Mouse (Mus musculus) MEL (cell line): Measurements from ENCODE around the gene Tigit. TPM values are rescaled to one million over a fixed set of nuclear protein-coding genes. Genes with fewer than 3 reads are reported as not detected.

Experiments
- DNase-seq: peaks from one replicate; pipeline ENCODE4 v3.0.0; 2011; ENCODE audit warnings: low read depth, low spot score
- H3K27ac ChIP-seq: 2 replicates; pipeline ENCODE4 v1.5.1; 2012; ENCODE audit warnings: low read depth, mild to moderate bottlenecking, control low read depth, low read length, moderate library complexity; ENCODE audit not compliant: control insufficient read depth
- H3K27me3 ChIP-seq, 2 experiments: fragments of 150-350 bp in 1 of 2; sonication (generic) in 1 of 2; 2 replicates each; pipeline ENCODE4 v1.6.1; 2012; ENCODE audit warnings: low read length in 2 of 2, mild to moderate bottlenecking in 2 of 2, improper control_type of control experiment in 1 of 2, moderate library complexity in 1 of 2; ENCODE audit not compliant: insufficient read depth in 2 of 2, control insufficient read depth in 1 of 2
- H3K36me3 ChIP-seq, 2 experiments: 2 replicates each; pipeline ENCODE4 v1.6.1; 2012 to 2014; ENCODE audit warnings: low read length in 2 of 2, improper control_type of control experiment in 1 of 2, inconsistent platforms in 1 of 2, mild to moderate bottlenecking in 1 of 2; ENCODE audit not compliant: insufficient read depth in 2 of 2, control insufficient read depth in 1 of 2
- H3K4me1 ChIP-seq, 2 experiments: fragments of 150-350 bp in 1 of 2; sonication (generic) in 1 of 2; 2 replicates each; pipeline ENCODE4 v1.6.1; 2012; ENCODE audit warnings: low read length in 2 of 2, improper control_type of control experiment in 1 of 2, mild to moderate bottlenecking in 1 of 2; ENCODE audit not compliant: insufficient read depth in 2 of 2, control insufficient read depth in 1 of 2
- H3K4me3 ChIP-seq, 2 experiments: fragments of 150-350 bp in 1 of 2; sonication (generic) in 1 of 2; 2 replicates each; pipeline ENCODE4 v1.5.1; 2012; ENCODE audit warnings: low read depth in 2 of 2, low read length in 2 of 2, mild to moderate bottlenecking in 2 of 2, moderate library complexity in 2 of 2, control low read depth in 1 of 2, improper control_type of control experiment in 1 of 2; ENCODE audit not compliant: control insufficient read depth in 1 of 2, insufficient read depth in 1 of 2
- H3K79me2 ChIP-seq: 2 replicates; pipeline ENCODE4 v1.6.1; 2012; ENCODE audit warnings: mild to moderate bottlenecking, low read length, moderate library complexity; ENCODE audit not compliant: control insufficient read depth, poor library complexity, insufficient read depth
- H3K9ac ChIP-seq: 2 replicates; pipeline ENCODE4 v1.6.1; 2012; ENCODE audit warnings: low read depth, mild to moderate bottlenecking, control low read depth, low read length, moderate library complexity; ENCODE audit not compliant: control insufficient read depth, poor library complexity, severe bottlenecking
- H3K9me3 ChIP-seq: fragments of 150-350 bp; sonication (generic); replicated peaks from 2 replicates; pipeline ENCODE4 v1.6.1; 2012; ENCODE audit warnings: mild to moderate bottlenecking, low read length, improper control_type of control experiment, moderate library complexity; ENCODE audit not compliant: insufficient read depth
- BHLHE40 ChIP-seq: IDR thresholded peaks from 2 replicates; pipeline ENCODE4 v1.6.1; 2012; ENCODE audit warnings: low read depth, mild to moderate bottlenecking, inconsistent platforms, low read length, improper control_type of control experiment, borderline replicate concordance
- CHD2 ChIP-seq: IDR thresholded peaks from 2 replicates; pipeline ENCODE4 v1.6.1; 2011; ENCODE audit warnings: low read length, improper control_type of control experiment
- CTCF ChIP-seq, 3 experiments: IDR thresholded peaks in 2 of 3; conservative IDR thresholded peaks in 1 of 3; 2 replicates each; pipeline ENCODE4 v1.5.1; 2011 to 2012; ENCODE audit warnings: low read length in 3 of 3, low read depth in 2 of 3, mild to moderate bottlenecking in 2 of 3, improper control_type of control experiment in 1 of 3, inconsistent platforms in 1 of 3, mixed read lengths in 1 of 3, moderate library complexity in 1 of 3; ENCODE audit not compliant: control insufficient read depth in 1 of 3, insufficient read depth in 1 of 3, poor library complexity in 1 of 3, severe bottlenecking in 1 of 3
- E2F4 ChIP-seq: IDR thresholded peaks from 2 replicates; pipeline ENCODE4 v1.6.1; 2011; ENCODE audit warnings: low read depth, low read length, improper control_type of control experiment, borderline replicate concordance
- EP300 ChIP-seq, 2 experiments: IDR thresholded peaks; 2 replicates each; pipeline ENCODE4 v1.6.1; 2011; ENCODE audit warnings: improper control_type of control experiment in 2 of 2, low read length in 2 of 2, low read depth in 1 of 2, mild to moderate bottlenecking in 1 of 2
- ETS1 ChIP-seq: IDR thresholded peaks from 2 replicates; pipeline ENCODE4 v1.6.1; 2012; ENCODE audit warnings: low read depth, mild to moderate bottlenecking, inconsistent platforms, low read length, improper control_type of control experiment, moderate library complexity
- GABPA ChIP-seq: IDR thresholded peaks from 2 replicates; pipeline ENCODE4 v1.6.1; 2012; ENCODE audit warnings: low read depth, mild to moderate bottlenecking, inconsistent platforms, low read length, improper control_type of control experiment, moderate library complexity
- GATA1 ChIP-seq: IDR thresholded peaks from 2 replicates; pipeline ENCODE4 v1.6.1; 2011; ENCODE audit warnings: low read depth, low read length, improper control_type of control experiment
- KAT2A ChIP-seq: conservative IDR thresholded peaks from 2 replicates; pipeline ENCODE4 v1.6.1; 2012; ENCODE audit warnings: low read depth, low read length, improper control_type of control experiment, inconsistent platforms
- MAFK ChIP-seq: IDR thresholded peaks from 2 replicates; pipeline ENCODE4 v1.6.1; 2011; ENCODE audit warnings: low read depth, mild to moderate bottlenecking, low read length, improper control_type of control experiment, borderline replicate concordance
- MAX ChIP-seq: IDR thresholded peaks from 2 replicates; pipeline ENCODE4 v1.6.1; 2011; ENCODE audit warnings: low read length, improper control_type of control experiment
- MXI1 ChIP-seq: IDR thresholded peaks from 2 replicates; pipeline ENCODE4 v1.6.1; 2011; ENCODE audit warnings: mild to moderate bottlenecking, low read depth, low read length, improper control_type of control experiment
- NELFE ChIP-seq: IDR thresholded peaks from 2 replicates; pipeline ENCODE4 v1.6.1; 2011; ENCODE audit warnings: low read depth, low read length, improper control_type of control experiment
- POLR2AphosphoS2 ChIP-seq: IDR thresholded peaks from 2 replicates; pipeline ENCODE4 v1.6.1; 2011; ENCODE audit warnings: low read length, improper control_type of control experiment
- POLR2AphosphoS5 ChIP-seq: IDR thresholded peaks from 2 replicates; pipeline ENCODE4 v1.6.1; 2012; ENCODE audit warnings: low read depth, borderline replicate concordance, mild to moderate bottlenecking, inconsistent platforms, low read length, moderate library complexity, mixed read lengths
- RCOR1 ChIP-seq: IDR thresholded peaks from 2 replicates; pipeline ENCODE4 v1.6.1; 2012; ENCODE audit warnings: low read depth, mild to moderate bottlenecking, inconsistent platforms, low read length, improper control_type of control experiment
- SIN3A ChIP-seq: IDR thresholded peaks from 2 replicates; pipeline ENCODE4 v1.6.1; 2012; ENCODE audit warnings: low read length, improper control_type of control experiment, inconsistent platforms
- SMC3 ChIP-seq: IDR thresholded peaks from 2 replicates; pipeline ENCODE4 v1.6.1; 2011; ENCODE audit warnings: low read depth, low read length, improper control_type of control experiment
- TAL1 ChIP-seq: IDR thresholded peaks from 2 replicates; pipeline ENCODE4 v1.6.1; 2012; ENCODE audit warnings: mild to moderate bottlenecking, inconsistent platforms, low read length, moderate library complexity, mixed read lengths
- TBP ChIP-seq: IDR thresholded peaks from 2 replicates; pipeline ENCODE4 v1.8.0; 2011; ENCODE audit warnings: low read depth, low read length, improper control_type of control experiment
- USF1 ChIP-seq: IDR thresholded peaks from 2 replicates; pipeline ENCODE4 v1.6.1; 2014; ENCODE audit warnings: low read depth, mild to moderate bottlenecking, inconsistent platforms, low read length, improper control_type of control experiment, moderate library complexity
- USF2 ChIP-seq, 2 experiments: IDR thresholded peaks; 2 replicates each; pipeline ENCODE4 v1.6.1; 2011 to 2012; ENCODE audit warnings: improper control_type of control experiment in 2 of 2, low read length in 2 of 2, borderline replicate concordance in 1 of 2, inconsistent platforms in 1 of 2, low read depth in 1 of 2, mild to moderate bottlenecking in 1 of 2; ENCODE audit not compliant: insufficient read depth in 1 of 2
- ZC3H11A ChIP-seq: IDR thresholded peaks from 2 replicates; pipeline ENCODE4 v1.6.1; 2012; ENCODE audit warnings: low read depth, mild to moderate bottlenecking, inconsistent platforms, low read length, improper control_type of control experiment
- ZKSCAN1 ChIP-seq: IDR thresholded peaks from 2 replicates; pipeline ENCODE4 v1.6.1; 2012; ENCODE audit warnings: low read depth, mild to moderate bottlenecking, inconsistent platforms, low read length, improper control_type of control experiment, moderate library complexity
- ZMIZ1 ChIP-seq: IDR thresholded peaks from 2 replicates; pipeline ENCODE4 v1.6.1; 2012; ENCODE audit warnings: low read depth, mild to moderate bottlenecking, inconsistent platforms, low read length, improper control_type of control experiment, moderate library complexity
- ZNF384 ChIP-seq: IDR thresholded peaks from 2 replicates; pipeline ENCODE4 v1.6.1; 2012; ENCODE audit warnings: low read depth, mild to moderate bottlenecking, inconsistent platforms, low read length, improper control_type of control experiment
- polyA plus RNA-seq, 2 experiments: library from polyadenylated mRNA; stranded (reverse) in 1 of 2; unstranded in 1 of 2; fragments of >175 nt in 1 of 2; fragments of >200 nt in 1 of 2; gene quantifications; 2 replicates each; pipeline versions ENCODE4 v1.2.1 to v1.2.4; 2012; ENCODE audit warnings: low replicate concordance in 2 of 2, low read depth in 1 of 2; ENCODE audit not compliant: insufficient read length in 2 of 2, insufficient read depth in 1 of 2, missing spikeins in 1 of 2
- total RNA-seq: library from RNA; depleted of rRNA; stranded (reverse); fragments of 300-350 nt; gene quantifications from 2 replicates; pipeline ENCODE4 v1.2.3, GENCODE M21; 2012

Gene Tigit
- total and polyA plus RNA-seq, 3 experiments = 0.39 to 7.5 TPM; not detected in 1

- peaks cover 0 to 11% of the 10 kb centered on the region in 2 experiments; a peak in 2 of 4 replicates for H3K36me3 ChIP-seq
- no peak overlapping the region for H3K4me3 ChIP-seq
- H3K79me2 ChIP-seq = no peaks in the 10 kb centered on the region
- no peak overlapping the region for H3K9ac ChIP-seq
- no peaks in the 10 kb centered on the region for H3K27me3 ChIP-seq
- DNase-seq = no peak
- no peaks in the 10 kb centered on the region for H3K9me3 ChIP-seq
- TF ChIP-seq GABPA (no peak), MAX (no peak)
- TF ChIP-seq, all 39 proteins: peak for 0
- Histone ChIP-seq H3K4me1 (peaks cover 6 to 26% of the 10 kb centered on the region in 2 experiments), H3K27ac (no peak overlapping the region)
Observed at GRCm38 (mm10) chr16:43711361-43711760, 47.4 kb upstream of the Tigit start.

- Histone ChIP-seq H3K27me3 (no peaks in the 10 kb centered on the region), H3K9me3 (no peaks in the 10 kb centered on the region), H3K4me3 (peak overlapping the region in 1 of 2 experiments; percentile 68; a peak in 2 of 4 replicates), H3K4me1 (peaks cover 6 to 26% of the 10 kb centered on the region in 2 experiments), H3K36me3 (peaks cover 0 to 9% of the 10 kb centered on the region in 2 experiments; a peak in 2 of 4 replicates), H3K9ac (peak overlapping the region; percentile 5; the same call in 1 of the 2 replicates), H3K79me2 (no peaks in the 10 kb centered on the region), H3K27ac (no peak overlapping the region)
- no peak for TF ChIP-seq ZC3H11A
- TF ChIP-seq POLR2AphosphoS5 = no peak
- no peak for TF ChIP-seq EP300 (IDR thresholded peaks at IDR 0.05; ENCODE audit: low read depth in 1 of 2, low read length in 2 of 2)
- TF ChIP-seq BHLHE40 = 0 out of 2 replicates have a peak, but pooled peaks have one; percentile 27
- no peak for TF ChIP-seq SMC3
- no peak for TF ChIP-seq ZMIZ1
- no peak for TF ChIP-seq KAT2A
- TF ChIP-seq ZNF384 = 0 out of 2 replicates have a peak, but pooled peaks have one; percentile 20
- TF ChIP-seq USF1 = peak; percentile 78
- no peak for TF ChIP-seq POLR2AphosphoS2
- DNase-seq = peak; percentile 52
Observed at GRCm38 (mm10) chr16:43710651-43711050, 46.7 kb upstream of the Tigit start.

- Histone ChIP-seq H3K79me2 (no peaks in the 10 kb centered on the region), H3K4me1 (peaks cover 4 to 25% of the 10 kb centered on the region in 2 experiments; a peak in 3 of 4 replicates), H3K9ac (peak overlapping the region; percentile 66; the same call in 1 of the 2 replicates), H3K36me3 (peaks cover 0 to 4% of the 10 kb centered on the region in 2 experiments; a peak in 2 of 4 replicates), H3K27me3 (no peaks in the 10 kb centered on the region), H3K4me3 (peak overlapping the region; percentile 68 to 83), H3K9me3 (no peaks in the 10 kb centered on the region), H3K27ac (no peak overlapping the region)
- TF ChIP-seq E2F4 (no peak), EP300 (IDR thresholded peaks at IDR 0.05; ENCODE audit: low read depth in 1 of 2, low read length in 2 of 2) (no peak), BHLHE40 (no peak), ZKSCAN1 (no peak), KAT2A (no peak), TBP (no peak), GATA1 (no peak), ETS1 (no peak), NELFE (no peak), MAX (no peak), SIN3A (no peak), MXI1 (no peak), RCOR1 (no peak; the same call in 1 of the 2 replicates), TAL1 (no peak), MAFK (no peak), CTCF (IDR thresholded peaks at IDR 0.05 in 2 of 3, conservative IDR thresholded peaks at IDR 0.05 in 1 of 3; ENCODE audit: control insufficient read depth in 1 of 3, insufficient read depth in 1 of 3, low read depth in 2 of 3, low read length in 3 of 3, poor library complexity in 1 of 3, severe bottlenecking in 1 of 3) (no peak), CHD2 (no peak), GABPA (no peak), ZNF384 (no peak), USF2 (IDR thresholded peaks at IDR 0.05; ENCODE audit: borderline replicate concordance in 1 of 2, insufficient read depth in 1 of 2, low read depth in 1 of 2, low read length in 2 of 2) (no peak)
- DNase-seq = no peak
Observed at GRCm38 (mm10) chr16:43710134-43710475, 46.2 kb upstream of the Tigit start.
